Mouse (Mus musculus): ENCODE results near the gene Entpd1.
"Not testable (repeated sequence)": the region's sequence is repeated elsewhere in the genome, so short reads cannot be mapped to it uniquely, and the experiment has no call there.

Entpd1 gene

GRCm38 (mm10) chr19:40611830-40612506 lies at the start of gene Entpd1, which contains the start of gene Tctn3:
Entpd1 (plus strand) TSS chr19:40612366.
Tctn3 (minus strand) TSS chr19:40612233.
- DNase-seq (ENCODE audit: low spot score): peak; percentile 88

GRCm38 (mm10) chr19:40563880-40564645 lies 48.1 kb upstream of the Entpd1 start:
- DNase-seq (ENCODE audit: low spot score): no peak

GRCm38 (mm10) chr19:40567616-40568015 lies 44.5 kb upstream of the Entpd1 start:
- DNase-seq (ENCODE audit: low spot score): no peak

GRCm38 (mm10) chr19:40570726-40571125 lies 41.4 kb upstream of the Entpd1 start:
- no peak for DNase-seq (ENCODE audit: low spot score)

- no peak for DNase-seq (ENCODE audit: low spot score)
Observed at GRCm38 (mm10) chr19:40575438-40575837, 36.7 kb upstream of the Entpd1 start.

GRCm38 (mm10) chr19:40580902-40581301 lies 31.3 kb upstream of the Entpd1 start:
- DNase-seq (ENCODE audit: low spot score): no peak

- DNase-seq (ENCODE audit: low spot score): no peak
Observed at GRCm38 (mm10) chr19:40581662-40582061, 30.5 kb upstream of the Entpd1 start.

GRCm38 (mm10) chr19:40586908-40587307 lies 25.3 kb upstream of the Entpd1 start:
- DNase-seq (ENCODE audit: low spot score): no peak

GRCm38 (mm10) chr19:40587491-40588292 lies 24.5 kb upstream of the Entpd1 start:
- no peak for DNase-seq (ENCODE audit: low spot score)

- DNase-seq (ENCODE audit: low spot score): peak; percentile 70
Observed at GRCm38 (mm10) chr19:40588293-40588654, 23.9 kb upstream of the Entpd1 start, which contains the start of gene Aldh18a1. Aldh18a1 (minus strand) TSS chr19:40588463.

- peak; percentile 52 for DNase-seq (ENCODE audit: low spot score)
Observed at GRCm38 (mm10) chr19:40588847-40589529, 23.2 kb upstream of the Entpd1 start.

- DNase-seq (ENCODE audit: low spot score): no peak
Observed at GRCm38 (mm10) chr19:40589530-40589880, 22.7 kb upstream of the Entpd1 start.

GRCm38 (mm10) chr19:40595231-40595630 lies 16.9 kb upstream of the Entpd1 start:
- DNase-seq (ENCODE audit: low spot score): no peak

- DNase-seq (ENCODE audit: low spot score): no peak
Observed at GRCm38 (mm10) chr19:40595831-40596230, 16.3 kb upstream of the Entpd1 start.

- not testable (repeated sequence) for DNase-seq (ENCODE audit: low spot score)
Observed at GRCm38 (mm10) chr19:40600846-40601245, 11.3 kb upstream of the Entpd1 start.

GRCm38 (mm10) chr19:40601870-40602269 lies 10.3 kb upstream of the Entpd1 start:
- DNase-seq (ENCODE audit: low spot score): no peak

GRCm38 (mm10) chr19:40605189-40605588 lies 7.0 kb upstream of the Entpd1 start:
- DNase-seq (ENCODE audit: low spot score): no peak

- no peak for DNase-seq (ENCODE audit: low spot score)
Observed at GRCm38 (mm10) chr19:40607676-40608075, 4.5 kb upstream of the Entpd1 start.

GRCm38 (mm10) chr19:40614811-40615210 lies 2.6 kb downstream of the Entpd1 start:
- DNase-seq (ENCODE audit: low spot score): no peak

- DNase-seq (ENCODE audit: low spot score): no peak
Observed at GRCm38 (mm10) chr19:40616021-40616420, 3.9 kb downstream of the Entpd1 start.

- not testable (repeated sequence) for DNase-seq (ENCODE audit: low spot score)
Observed at GRCm38 (mm10) chr19:40621616-40622015, 9.4 kb downstream of the Entpd1 start.

GRCm38 (mm10) chr19:40625935-40626334 lies 13.8 kb downstream of the Entpd1 start:
- no peak for DNase-seq (ENCODE audit: low spot score)
